Mouse (Mus musculus): Measurements from ENCODE around the gene Gli1. TPM values are rescaled to one million over a fixed set of nuclear protein-coding genes. Genes with fewer than 3 reads are reported as not detected.

Gli1 gene
- total and polyA plus RNA-seq, 3 experiments: 0.10 to 0.42 TPM; not detected in 1

- no peak for TF ChIP-seq POLR2A (IDR thresholded peaks at IDR 0.05; ENCODE audit: low read depth, low read length)
- TF ChIP-seq MAZ (IDR thresholded peaks at IDR 0.05; ENCODE audit: low read depth, low read length): no peak
- Histone ChIP-seq H3K4me2 (ENCODE audit: insufficient read depth, low read depth, poor library complexity, severe bottlenecking) (no peak overlapping the region), H3K9ac (ENCODE audit: insufficient read depth, low read depth) (no peak overlapping the region), H3K27ac (ENCODE audit: insufficient read depth, low read depth) (no peak overlapping the region), H3K79me2 (replicated peaks; ENCODE audit: control insufficient read depth, extremely low read depth, insufficient read depth, poor library complexity, severe bottlenecking) (no peaks in the 10 kb centered on the region), H3K36me3 (replicated peaks in 1 of 2; ENCODE audit: control insufficient read depth in 1 of 2, insufficient read depth in 1 of 2, low read length in 1 of 2) (no peaks in the 10 kb centered on the region), H3K9me3 (replicated peaks; ENCODE audit: low read length) (peaks cover 8% of the 10 kb centered on the region), H3K4me1 (ENCODE audit: control insufficient read depth in 1 of 2, insufficient read depth in 2 of 2) (peaks cover 0 to 31% of the 10 kb centered on the region in 2 experiments; a peak in 2 of 4 replicates), H3K27me3 (replicated peaks) (peaks cover 40% of the 10 kb centered on the region), H3K4me3 (replicated peaks in 1 of 3; ENCODE audit: low read depth in 2 of 3, low read length in 2 of 3, poor library complexity in 1 of 3) (no peak overlapping the region)
- no peak for DNase-seq (ENCODE audit: extremely low read depth)
- dilution Hi-C loops (cut with MboI; ENCODE audit: extremely low pct_ligation_motif_present, extremely low pct_unique_long_range_greater_than_20kb, low sequenced_read_pairs) (no loop called here), in situ Hi-C loops (cut with MboI; ENCODE audit: low pct_ligation_motif_present, low pct_unique_long_range_greater_than_20kb, low sequenced_read_pairs) (no loop called here)
Measured at GRCm38 (mm10) chr10:127343029-127343428, 1.3 kb upstream of the Gli1 start.

- H3K27me3 ChIP-seq (replicated peaks): peaks cover 42% of the 10 kb centered on the region
- dilution Hi-C loops (cut with MboI; ENCODE audit: extremely low pct_ligation_motif_present, extremely low pct_unique_long_range_greater_than_20kb, low sequenced_read_pairs) (no loop called here), in situ Hi-C loops (cut with MboI; ENCODE audit: low pct_ligation_motif_present, low pct_unique_long_range_greater_than_20kb, low sequenced_read_pairs) (no loop called here)
- no peak for DNase-seq (ENCODE audit: extremely low read depth)
- H3K27ac ChIP-seq (ENCODE audit: insufficient read depth, low read depth): no peak overlapping the region
- H3K79me2 ChIP-seq (replicated peaks; ENCODE audit: control insufficient read depth, extremely low read depth, insufficient read depth, poor library complexity, severe bottlenecking): no peaks in the 10 kb centered on the region
- TF ChIP-seq CHD2 (IDR thresholded peaks at IDR 0.05; ENCODE audit: low read length): no peak
- TF ChIP-seq UBTF (IDR thresholded peaks at IDR 0.05; ENCODE audit: low read depth, low read length): no peak
- no peak for TF ChIP-seq IRF4 (IDR thresholded peaks at IDR 0.05; ENCODE audit: low read depth, low read length)
- TF ChIP-seq NRF1 (IDR thresholded peaks at IDR 0.05; ENCODE audit: low read depth, low read length): no peak
- no peak for TF ChIP-seq JUND (conservative IDR thresholded peaks at IDR 0.05; ENCODE audit: low read depth, low read length)
- TF ChIP-seq MYC (IDR thresholded peaks at IDR 0.05; ENCODE audit: low read depth, low read length): no peak
- no peaks in the 10 kb centered on the region for H3K36me3 ChIP-seq (replicated peaks in 1 of 2; ENCODE audit: control insufficient read depth in 1 of 2, insufficient read depth in 1 of 2, low read length in 1 of 2)
- H3K9me3 ChIP-seq (replicated peaks; ENCODE audit: low read length): peaks cover 8% of the 10 kb centered on the region
- no peak overlapping the region for H3K9ac ChIP-seq (ENCODE audit: insufficient read depth, low read depth)
- peak overlapping the region in 1 of 3 experiments; percentile 46 for H3K4me3 ChIP-seq (replicated peaks in 1 of 3; ENCODE audit: low read depth in 2 of 3, low read length in 2 of 3, poor library complexity in 1 of 3)
- H3K4me1 ChIP-seq (ENCODE audit: control insufficient read depth in 1 of 2, insufficient read depth in 2 of 2): peaks cover 0 to 31% of the 10 kb centered on the region in 2 experiments; a peak in 2 of 4 replicates
- peak overlapping the region; percentile 90 for H3K4me2 ChIP-seq (ENCODE audit: insufficient read depth, low read depth, poor library complexity, severe bottlenecking)
Measured at GRCm38 (mm10) chr10:127341360-127341690, 449 bp downstream of the Gli1 start.

- Histone ChIP-seq H3K4me1 (ENCODE audit: control insufficient read depth in 1 of 2, insufficient read depth in 2 of 2) (peaks cover 0 to 31% of the 10 kb centered on the region in 2 experiments; a peak in 2 of 4 replicates), H3K27me3 (replicated peaks) (peaks cover 42% of the 10 kb centered on the region), H3K4me2 (ENCODE audit: insufficient read depth, low read depth, poor library complexity, severe bottlenecking) (peak overlapping the region; percentile 100), H3K27ac (ENCODE audit: insufficient read depth, low read depth) (no peak overlapping the region), H3K9me3 (replicated peaks; ENCODE audit: low read length) (peaks cover 8% of the 10 kb centered on the region), H3K79me2 (replicated peaks; ENCODE audit: control insufficient read depth, extremely low read depth, insufficient read depth, poor library complexity, severe bottlenecking) (no peaks in the 10 kb centered on the region), H3K4me3 (replicated peaks in 1 of 3; ENCODE audit: low read depth in 2 of 3, low read length in 2 of 3, poor library complexity in 1 of 3) (no peak overlapping the region), H3K9ac (ENCODE audit: insufficient read depth, low read depth) (no peak overlapping the region), H3K36me3 (replicated peaks in 1 of 2; ENCODE audit: control insufficient read depth in 1 of 2, insufficient read depth in 1 of 2, low read length in 1 of 2) (no peaks in the 10 kb centered on the region)
- no peak for TF ChIP-seq MAFK (IDR thresholded peaks at IDR 0.05; ENCODE audit: insufficient replicate concordance, low read length)
- no peak for TF ChIP-seq GABPA (IDR thresholded peaks at IDR 0.05; ENCODE audit: insufficient replicate concordance, low read depth, low read length)
- TF ChIP-seq ZKSCAN1 (IDR thresholded peaks at IDR 0.05; ENCODE audit: borderline replicate concordance, low read depth, low read length): no peak
- no peak for TF ChIP-seq NRF1 (IDR thresholded peaks at IDR 0.05; ENCODE audit: low read depth, low read length)
- TF ChIP-seq RCOR1 (conservative IDR thresholded peaks at IDR 0.05; ENCODE audit: low read depth, low read length): no peak
- TF ChIP-seq HCFC1 (IDR thresholded peaks at IDR 0.05; ENCODE audit: low read depth, low read length): no peak
- no peak for TF ChIP-seq MXI1 (IDR thresholded peaks at IDR 0.05; ENCODE audit: low read depth, low read length)
- TF ChIP-seq RAD21 (IDR thresholded peaks at IDR 0.05; ENCODE audit: low read depth, low read length): no peak
- no peak for TF ChIP-seq JUN (IDR thresholded peaks at IDR 0.05; ENCODE audit: insufficient read depth, low read depth, low read length)
- TF ChIP-seq MAX (IDR thresholded peaks at IDR 0.05; ENCODE audit: low read length): no peak
- DNase-seq (ENCODE audit: extremely low read depth): no peak
- dilution Hi-C loops (cut with MboI; ENCODE audit: extremely low pct_ligation_motif_present, extremely low pct_unique_long_range_greater_than_20kb, low sequenced_read_pairs) (no loop called here), in situ Hi-C loops (cut with MboI; ENCODE audit: low pct_ligation_motif_present, low pct_unique_long_range_greater_than_20kb, low sequenced_read_pairs) (no loop called here)
Measured at GRCm38 (mm10) chr10:127340577-127341359, 1.0 kb downstream of the Gli1 start.
